Mouse (Mus musculus) forebrain, embryonic 14.5 days (tissue): ENCODE measurements around the gene Klf15. TPM values are rescaled to one million over a fixed set of nuclear protein-coding genes. Genes with fewer than 3 reads are reported as not detected.
A peak's percentile ranks its signal among the peaks of the same experiment; 100 is the strongest.

Source experiments
- ATAC-seq: fragments of 200-750 bp; cut with Nextera tagmentation; 2 replicates; pipeline ENCODE4 v1.8.0; 2017; ENCODE audit warnings: mild to moderate bottlenecking, moderate library complexity
- DNase-seq: peaks from one replicate; pipeline ENCODE4 v3.0.0-alpha.2; 2015; ENCODE audit warnings: low spot score
- H3K27ac ChIP-seq: fragments of 300-500 bp; sonication (generic); 2 replicates; pipeline ENCODE4 v1.5.1; 2014; ENCODE audit warnings: low read depth, mild to moderate bottlenecking, control low read depth, low read length, moderate library complexity
- H3K27me3 ChIP-seq: fragments of 300-500 bp; sonication (generic); replicated peaks from 2 replicates; pipeline ENCODE4 v1.6.1; 2014; ENCODE audit warnings: low read length, control low read depth, mixed read lengths; ENCODE audit not compliant: control insufficient read depth, insufficient read depth
- H3K36me3 ChIP-seq: fragments of 300-500 bp; sonication (generic); 2 replicates; pipeline ENCODE4 v1.6.1; 2014; ENCODE audit warnings: low read length, control low read depth; ENCODE audit not compliant: control insufficient read depth, insufficient read depth
- H3K4me1 ChIP-seq: fragments of 300-500 bp; sonication (generic); 2 replicates; pipeline ENCODE4 v1.6.1; 2014; ENCODE audit warnings: antibody characterized with exemption, low read length, control low read depth; ENCODE audit not compliant: control insufficient read depth, insufficient read depth
- H3K4me2 ChIP-seq: fragments of 300-500 bp; sonication (generic); 2 replicates; pipeline ENCODE4 v1.6.1; 2014; ENCODE audit warnings: mild to moderate bottlenecking, control low read depth, low read length
- H3K4me3 ChIP-seq: fragments of 300-500 bp; sonication (generic); 2 replicates; pipeline ENCODE4 v1.5.1; 2014; ENCODE audit warnings: low read depth, low read length, control low read depth
- H3K9ac ChIP-seq: fragments of 300-500 bp; sonication (generic); 2 replicates; pipeline ENCODE4 v1.6.1; 2014; ENCODE audit warnings: mild to moderate bottlenecking, low read length, control low read depth, moderate library complexity
- H3K9me3 ChIP-seq: fragments of 300-500 bp; sonication (generic); replicated peaks from 2 replicates; pipeline ENCODE4 v1.6.1; 2016; ENCODE audit warnings: low read length, control low read depth, mixed read lengths; ENCODE audit not compliant: control insufficient read depth
- WGBS: fragments of 180-500 bp; shearing (Covaris S2); extraction: QIAGEN DNeasy Blood & Tissue Kit; methylation state at CpG from one replicate; pipeline ENCODE4 v1.1.7; 2014; 5-methylcytosine and 5-hydroxymethylcytosine counted together
- polyA plus RNA-seq: library from polyadenylated mRNA; unstranded; fragments of >200 nt; fragmentation: Nextera tagmentation; extraction: Ambion mirVana; gene quantifications from 2 replicates; pipeline ENCODE4 v1.2.1, GENCODE M21; 2014

The Klf15 gene
- polyA plus RNA-seq, 1 experiment from 2014 or later, result 10.3 TPM

- H3K4me3 ChIP-seq, result no peak overlapping the region
- H3K27ac ChIP-seq, result no peak overlapping the region
- no peak for ATAC-seq
- H3K4me1 ChIP-seq, result peaks cover 13% of the 10 kb centered on the region
- 54% methylated on average over 2 of the region's 2 CpGs for WGBS
- H3K9ac ChIP-seq, result no peak overlapping the region
- H3K27me3 ChIP-seq, result no peaks in the 10 kb centered on the region
- DNase-seq, result no peak
- no peak overlapping the region for H3K4me2 ChIP-seq
- no peaks in the 10 kb centered on the region for H3K9me3 ChIP-seq
- no peaks in the 10 kb centered on the region for H3K36me3 ChIP-seq
These were observed 1.2 kb upstream of the Klf15 start for GRCm38 (mm10) chr6:90461181-90461580.

- Histone ChIP-seq H3K9ac (peak overlapping the region; percentile 74), H3K27ac (no peak overlapping the region), H3K4me1 (peaks cover 13% of the 10 kb centered on the region), H3K36me3 (no peaks in the 10 kb centered on the region), H3K9me3 (no peaks in the 10 kb centered on the region), H3K27me3 (no peaks in the 10 kb centered on the region), H3K4me2 (peak overlapping the region; percentile 100), H3K4me3 (peak overlapping the region; percentile 68)
- WGBS, result 9% methylated on average over 12 of the region's 12 CpGs
- ATAC-seq, result 0 out of 2 replicates have a peak, but pooled peaks have one; percentile 3
- no peak for DNase-seq
These were observed 605 bp upstream of the Klf15 start for GRCm38 (mm10) chr6:90461771-90462170.

- no peaks in the 10 kb centered on the region for H3K27me3 ChIP-seq
- ATAC-seq (peak; percentile 45; the same call in 1 of the 2 replicates), DNase-seq (no peak)
- peak overlapping the region; percentile 68 for H3K4me3 ChIP-seq
- under 1% methylated on average over 36 of the region's 38 CpGs for WGBS
- H3K36me3 ChIP-seq, result 0 out of 2 replicates have a peak, but pooled peaks cover 2% of the 10 kb centered on the region
- H3K9me3 ChIP-seq, result no peaks in the 10 kb centered on the region
- H3K27ac ChIP-seq, result 0 out of 2 replicates have a peak overlapping the region, but pooled peaks have one; percentile 9
- H3K9ac ChIP-seq, result peak overlapping the region; percentile 74
- H3K4me1 ChIP-seq, result peaks cover 13% of the 10 kb centered on the region
- peak overlapping the region; percentile 100 for H3K4me2 ChIP-seq
These were observed 458 bp downstream of the Klf15 start for GRCm38 (mm10) chr6:90462841-90463227.

GRCm38 (mm10) chr6:90463228-90463862 is 969 bp downstream of the Klf15 start:
- Histone ChIP-seq H3K4me3 (peak overlapping the region; percentile 68), H3K36me3 (0 out of 2 replicates have a peak, but pooled peaks cover 4% of the 10 kb centered on the region), H3K27me3 (no peaks in the 10 kb centered on the region), H3K27ac (0 out of 2 replicates have a peak overlapping the region, but pooled peaks have one; percentile 9), H3K9ac (peak overlapping the region; percentile 74), H3K4me2 (peak overlapping the region; percentile 100), H3K9me3 (no peaks in the 10 kb centered on the region), H3K4me1 (peaks cover 13% of the 10 kb centered on the region)
- ATAC-seq (peak; percentile 86), DNase-seq (peak; percentile 81)
- 1% methylated on average over 31 of the region's 31 CpGs for WGBS

- no peak overlapping the region for H3K9ac ChIP-seq
- H3K27ac ChIP-seq, result no peak overlapping the region
- H3K4me1 ChIP-seq, result peaks cover 13% of the 10 kb centered on the region
- peak overlapping the region; percentile 100 for H3K4me2 ChIP-seq
- 0 out of 2 replicates have a peak, but pooled peaks cover 4% of the 10 kb centered on the region for H3K36me3 ChIP-seq
- peak overlapping the region; percentile 68 for H3K4me3 ChIP-seq
- WGBS, result 35% methylated on average over 7 of the region's 7 CpGs
- no peaks in the 10 kb centered on the region for H3K27me3 ChIP-seq
- H3K9me3 ChIP-seq, result no peaks in the 10 kb centered on the region
- ATAC-seq (peak; percentile 16; the same call in 1 of the 2 replicates), DNase-seq (peak; percentile 34)
These were observed 1.6 kb downstream of the Klf15 start for GRCm38 (mm10) chr6:90463890-90464421.

GRCm38 (mm10) chr6:90465028-90465640 is 2.8 kb downstream of the Klf15 start:
- 95% methylated on average over 11 of the region's 11 CpGs for WGBS
- ATAC-seq (no peak), DNase-seq (no peak)
- Histone ChIP-seq H3K9me3 (no peaks in the 10 kb centered on the region), H3K4me1 (peaks cover 13% of the 10 kb centered on the region), H3K4me3 (no peak overlapping the region), H3K27ac (no peak overlapping the region), H3K36me3 (0 out of 2 replicates have a peak, but pooled peaks cover 4% of the 10 kb centered on the region), H3K4me2 (no peak overlapping the region), H3K27me3 (no peaks in the 10 kb centered on the region), H3K9ac (no peak overlapping the region)

GRCm38 (mm10) chr6:90466079-90466478 is 3.7 kb downstream of the Klf15 start:
- peaks cover 13% of the 10 kb centered on the region for H3K4me1 ChIP-seq
- H3K9me3 ChIP-seq, result no peaks in the 10 kb centered on the region
- H3K4me3 ChIP-seq, result no peak overlapping the region
- no peaks in the 10 kb centered on the region for H3K27me3 ChIP-seq
- no peak overlapping the region for H3K27ac ChIP-seq
- H3K36me3 ChIP-seq, result 0 out of 2 replicates have a peak, but pooled peaks cover 4% of the 10 kb centered on the region
- WGBS, result 84% methylated on average over 10 of the region's 10 CpGs
- ATAC-seq, result no peak
- H3K4me2 ChIP-seq, result no peak overlapping the region
- no peak overlapping the region for H3K9ac ChIP-seq
- DNase-seq, result no peak

- WGBS, result 86% methylated on average over 12 of the region's 12 CpGs
- DNase-seq (no peak), ATAC-seq (no peak)
These were observed 4.6 kb downstream of the Klf15 start for GRCm38 (mm10) chr6:90466847-90467410.

More at GRCm38 (mm10) chr6:90466847-90467410, 4.6 kb downstream of the Klf15 start:
- H3K27ac ChIP-seq, result no peak overlapping the region
- H3K4me1 ChIP-seq, result peaks cover 13% of the 10 kb centered on the region
- 0 out of 2 replicates have a peak, but pooled peaks cover 4% of the 10 kb centered on the region for H3K36me3 ChIP-seq
- no peaks in the 10 kb centered on the region for H3K27me3 ChIP-seq
- no peak overlapping the region for H3K4me3 ChIP-seq
- H3K9ac ChIP-seq, result no peak overlapping the region
- no peak overlapping the region for H3K4me2 ChIP-seq
- H3K9me3 ChIP-seq, result no peaks in the 10 kb centered on the region
